Mouse (Mus musculus): ENCODE results near the gene Ets2.
"Not testable (repeated sequence)": the region's sequence is repeated elsewhere in the genome, so short reads cannot be mapped to it uniquely, and the experiment has no call there.

Ets2 gene

GRCm38 (mm10) chr16:95729775-95730174 lies 27.9 kb downstream of the Ets2 start:
- no peak for DNase-seq (ENCODE audit: low read depth, low spot score)

GRCm38 (mm10) chr16:95734785-95735184 lies 32.9 kb downstream of the Ets2 start:
- DNase-seq (ENCODE audit: low read depth, low spot score): no peak

GRCm38 (mm10) chr16:95736059-95736458 lies 34.2 kb downstream of the Ets2 start:
- DNase-seq (ENCODE audit: low read depth, low spot score): no peak

GRCm38 (mm10) chr16:95736470-95736869 lies 34.6 kb downstream of the Ets2 start:
- no peak for DNase-seq (ENCODE audit: low read depth, low spot score)

- no peak for DNase-seq (ENCODE audit: low read depth, low spot score)
Observed at GRCm38 (mm10) chr16:95739522-95739921, 37.6 kb downstream of the Ets2 start.

- no peak for DNase-seq (ENCODE audit: low read depth, low spot score)
Observed at GRCm38 (mm10) chr16:95741358-95741757, 39.5 kb downstream of the Ets2 start.

- no peak for DNase-seq (ENCODE audit: low read depth, low spot score)
Observed at GRCm38 (mm10) chr16:95741915-95742739, 40.3 kb downstream of the Ets2 start.

- no peak for DNase-seq (ENCODE audit: low read depth, low spot score)
Observed at GRCm38 (mm10) chr16:95742740-95743030, 40.8 kb downstream of the Ets2 start.

GRCm38 (mm10) chr16:95743104-95743503 lies 41.2 kb downstream of the Ets2 start:
- no peak for DNase-seq (ENCODE audit: low read depth, low spot score)

GRCm38 (mm10) chr16:95744771-95745170 lies 42.9 kb downstream of the Ets2 start:
- DNase-seq (ENCODE audit: low read depth, low spot score): no peak

GRCm38 (mm10) chr16:95745685-95746084 lies 43.8 kb downstream of the Ets2 start:
- DNase-seq (ENCODE audit: low read depth, low spot score): no peak

GRCm38 (mm10) chr16:95746565-95746964 lies 44.7 kb downstream of the Ets2 start:
- DNase-seq (ENCODE audit: low read depth, low spot score): no peak

GRCm38 (mm10) chr16:95749291-95750103 lies 47.6 kb downstream of the Ets2 start:
- no peak for DNase-seq (ENCODE audit: low read depth, low spot score)

- DNase-seq (ENCODE audit: low read depth, low spot score): no peak
Observed at GRCm38 (mm10) chr16:95750211-95750629, 48.3 kb downstream of the Ets2 start.

- DNase-seq (ENCODE audit: low read depth, low spot score): no peak
Observed at GRCm38 (mm10) chr16:95752502-95752901, 50.6 kb downstream of the Ets2 start.

GRCm38 (mm10) chr16:95753295-95753694 lies 51.4 kb downstream of the Ets2 start:
- DNase-seq (ENCODE audit: low read depth, low spot score): no peak

GRCm38 (mm10) chr16:95759151-95759987 lies 57.5 kb downstream of the Ets2 start:
- DNase-seq (ENCODE audit: low read depth, low spot score): no peak

- no peak for DNase-seq (ENCODE audit: low read depth, low spot score)
Observed at GRCm38 (mm10) chr16:95759988-95760391, 58.1 kb downstream of the Ets2 start.

- no peak for DNase-seq (ENCODE audit: low read depth, low spot score)
Observed at GRCm38 (mm10) chr16:95761742-95762141, 59.9 kb downstream of the Ets2 start.

- DNase-seq (ENCODE audit: low read depth, low spot score): no peak
Observed at GRCm38 (mm10) chr16:95763201-95763600, 61.3 kb downstream of the Ets2 start.

- DNase-seq (ENCODE audit: low read depth, low spot score): not testable (repeated sequence)
Observed at GRCm38 (mm10) chr16:95764041-95764440, 62.2 kb downstream of the Ets2 start.

- DNase-seq (ENCODE audit: low read depth, low spot score): no peak
Observed at GRCm38 (mm10) chr16:95766181-95766580, 64.3 kb downstream of the Ets2 start.

All from c-Kit-negative CD71-positive TER-119-positive erythroid progenitor cells, embryonic 14.5 days (primary cell).